Mouse (Mus musculus) midbrain, postnatal 0 days (tissue): ENCODE measurements around the gene Slc22a18. TPM values are rescaled to one million over a fixed set of nuclear protein-coding genes. Genes with fewer than 3 reads are reported as not detected.

Source experiments
- ATAC-seq: fragments of 200-750 bp; cut with Nextera tagmentation; 2 replicates; pipeline ENCODE4 v1.8.0; 2017; ENCODE audit warnings: moderate number of reproducible peaks, mild to moderate bottlenecking, moderate TSS enrichment, moderate library complexity; ENCODE audit not compliant: low FRiP score
- DNase-seq: peaks from one replicate; pipeline ENCODE4 v3.0.0-alpha.2; 2015; ENCODE audit warnings: low spot score
- H3K27ac ChIP-seq: fragments of 300-500 bp; sonication (generic); 2 replicates; pipeline ENCODE4 v1.5.1; 2014; ENCODE audit warnings: low read depth, mild to moderate bottlenecking, low read length, mixed read lengths
- H3K27me3 ChIP-seq: fragments of 300-500 bp; sonication (generic); 2 replicates; pipeline ENCODE4 v1.6.1; 2014; ENCODE audit warnings: low read length, control low read depth, mixed read lengths; ENCODE audit not compliant: insufficient read depth
- H3K36me3 ChIP-seq: fragments of 300-500 bp; sonication (generic); 2 replicates; pipeline ENCODE4 v1.6.1; 2014; ENCODE audit warnings: low read length, control low read depth, mixed read lengths; ENCODE audit not compliant: insufficient read depth
- H3K4me1 ChIP-seq: fragments of 300-500 bp; sonication (generic); 2 replicates; pipeline ENCODE4 v1.6.1; 2014; ENCODE audit warnings: mild to moderate bottlenecking, control low read depth, antibody characterized with exemption, low read length, mixed read lengths; ENCODE audit not compliant: insufficient read depth
- H3K4me2 ChIP-seq: fragments of 300-500 bp; sonication (generic); 2 replicates; pipeline ENCODE4 v1.6.1; 2014; ENCODE audit warnings: low read depth, mild to moderate bottlenecking, low read length, mixed read lengths; ENCODE audit not compliant: poor library complexity, severe bottlenecking
- H3K4me3 ChIP-seq: fragments of 300-500 bp; sonication (generic); 2 replicates; pipeline ENCODE4 v1.5.1; 2014; ENCODE audit warnings: low read depth, mild to moderate bottlenecking, low read length, moderate library complexity
- H3K9ac ChIP-seq: fragments of 300-500 bp; sonication (generic); replicated peaks from 2 replicates; pipeline ENCODE4 v1.6.1; 2014; ENCODE audit warnings: mild to moderate bottlenecking, low read length, moderate library complexity, mixed read lengths; ENCODE audit not compliant: poor library complexity, severe bottlenecking
- H3K9me3 ChIP-seq: fragments of 300-500 bp; sonication (generic); 2 replicates; pipeline ENCODE4 v1.6.1; 2016; ENCODE audit warnings: low read length, control low read depth
- CTCF ChIP-seq: IDR thresholded peaks from 2 replicates; pipeline ENCODE4 v1.5.1; 2016; ENCODE audit warnings: antibody characterized with exemption, mild to moderate bottlenecking
- WGBS: fragments of 180-500 bp; shearing (Covaris S2); extraction: QIAGEN DNeasy Blood & Tissue Kit; methylation state at CpG from one replicate; pipeline ENCODE4 v1.1.7; 2014; 5-methylcytosine and 5-hydroxymethylcytosine counted together
- polyA plus RNA-seq: library from polyadenylated mRNA; unstranded; fragments of >200 nt; fragmentation: Nextera tagmentation; extraction: Ambion mirVana; gene quantifications from 2 replicates; pipeline ENCODE4 v1.2.1, GENCODE M21; 2015
- total RNA-seq: library from RNA; depleted of rRNA; stranded (reverse); fragments of >200 nt; gene quantifications from 2 replicates; pipeline ENCODE4 v1.2.3, GENCODE M21; 2014

Slc22a18 gene
- total and polyA plus RNA-seq, 2 experiments from 2014 or later, result 0.33 to 0.86 TPM

DNA sequence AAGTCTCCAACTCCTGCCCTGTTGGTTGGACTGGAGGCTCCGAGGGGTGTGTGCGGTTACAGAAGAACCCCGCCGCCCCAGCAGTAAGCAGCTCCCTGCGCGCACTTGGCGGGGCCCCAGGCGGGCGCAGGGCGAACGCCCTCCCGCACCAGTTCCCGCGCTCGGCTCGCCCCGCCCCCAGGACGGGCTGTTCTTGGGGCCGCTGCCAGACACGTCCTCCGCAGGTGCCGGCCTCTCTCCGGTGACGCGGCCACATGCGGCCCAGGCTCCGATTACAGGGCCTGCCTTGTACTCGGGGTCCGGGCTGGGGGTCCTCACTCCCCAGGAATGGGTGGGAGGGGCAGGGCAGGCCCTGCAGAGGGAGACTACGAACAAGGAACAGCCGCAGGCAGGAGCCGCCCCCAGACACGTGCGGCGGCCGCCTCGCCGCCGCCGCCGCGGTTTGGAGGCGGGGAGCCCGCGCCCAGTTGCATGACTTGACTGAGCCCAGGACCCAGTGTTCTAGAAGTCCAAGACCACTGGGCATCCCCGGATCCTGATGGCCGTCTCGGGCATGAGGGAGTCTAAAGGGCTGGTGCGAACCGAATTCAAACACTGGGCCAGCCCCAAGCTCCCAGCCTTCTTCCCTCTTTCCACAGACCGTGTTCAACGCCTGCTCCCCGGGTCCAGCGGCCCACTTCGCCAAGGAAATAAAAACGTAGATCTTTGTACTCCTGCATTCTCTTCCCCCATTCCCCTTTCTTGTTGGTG, 8.6 kb upstream of the Slc22a18 start:
- H3K4me2 ChIP-seq, result peak overlapping the region; percentile 61
- TF ChIP-seq CTCF, result no peak
- peak; percentile 41 for DNase-seq
- no peak overlapping the region for H3K27ac ChIP-seq
- peak; percentile 28; the same call in 1 of the 2 replicates for ATAC-seq
- WGBS, result 30% methylated on average over 52 of the region's 56 CpGs
- H3K36me3 ChIP-seq, result no peaks in the 10 kb centered on the region
- H3K9ac ChIP-seq, result peak overlapping the region; percentile 50; the same call in 1 of the 2 replicates
- H3K4me1 ChIP-seq, result peaks cover 3% of the 10 kb centered on the region
- H3K9me3 ChIP-seq, result peaks cover 7% of the 10 kb centered on the region; the same call in 1 of the 2 replicates
- no peaks in the 10 kb centered on the region for H3K27me3 ChIP-seq
- peak overlapping the region; percentile 32 for H3K4me3 ChIP-seq

GRCm38 (mm10) chr7:143466099-143466677, 7.3 kb upstream of the Slc22a18 start:
- no peak overlapping the region for H3K9ac ChIP-seq
- peak; percentile 94 for TF ChIP-seq CTCF
- no peak overlapping the region for H3K4me3 ChIP-seq
- H3K27ac ChIP-seq, result no peak overlapping the region
- ATAC-seq (peak; percentile 41; the same call in 1 of the 2 replicates), DNase-seq (peak; percentile 79)
- no peaks in the 10 kb centered on the region for H3K9me3 ChIP-seq
- no peak overlapping the region for H3K4me2 ChIP-seq
- WGBS, result 36% methylated on average over 14 of the region's 14 CpGs
- H3K27me3 ChIP-seq, result no peaks in the 10 kb centered on the region
- H3K36me3 ChIP-seq, result no peaks in the 10 kb centered on the region
- peaks cover 3% of the 10 kb centered on the region for H3K4me1 ChIP-seq

DNA sequence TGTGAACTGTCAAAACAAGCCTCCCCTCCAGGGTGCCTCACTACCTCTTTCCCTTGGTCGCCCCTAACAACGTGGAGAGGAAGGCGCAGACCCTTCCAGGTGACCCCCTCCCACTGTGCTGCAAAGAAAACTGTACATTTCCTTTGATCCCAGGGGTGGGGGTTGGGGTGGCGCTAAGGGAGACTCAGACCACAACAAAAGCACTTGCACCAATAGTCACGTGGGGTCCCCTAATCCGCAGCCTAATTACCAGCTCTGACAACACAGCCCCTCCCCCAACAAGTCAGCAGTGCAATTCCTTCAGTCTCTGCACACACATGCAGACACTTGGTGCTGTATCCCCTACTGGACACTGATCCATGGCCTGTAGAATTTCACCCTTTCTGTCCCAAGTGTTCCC, 5.8 kb upstream of the Slc22a18 start:
- Histone ChIP-seq H3K4me1 (peaks cover 3% of the 10 kb centered on the region), H3K27ac (no peak overlapping the region), H3K9me3 (no peaks in the 10 kb centered on the region), H3K9ac (no peak overlapping the region), H3K36me3 (no peaks in the 10 kb centered on the region), H3K27me3 (no peaks in the 10 kb centered on the region), H3K4me3 (no peak overlapping the region), H3K4me2 (no peak overlapping the region)
- 7% methylated on average over 6 of the region's 6 CpGs for WGBS
- no peak for TF ChIP-seq CTCF
- ATAC-seq (no peak), DNase-seq (no peak)

GRCm38 (mm10) chr7:143469946-143470345, 3.6 kb upstream of the Slc22a18 start:
- H3K36me3 ChIP-seq, result no peaks in the 10 kb centered on the region
- TF ChIP-seq CTCF, result peak; percentile 94
- peak; percentile 10; the same call in 1 of the 2 replicates for ATAC-seq

GRCm38 (mm10) chr7:143474811-143475210, 1.3 kb downstream of the Slc22a18 start:
- no peaks in the 10 kb centered on the region for H3K36me3 ChIP-seq
- H3K27ac ChIP-seq, result no peak overlapping the region
- no peaks in the 10 kb centered on the region for H3K27me3 ChIP-seq
- H3K9ac ChIP-seq, result no peak overlapping the region
- no peaks in the 10 kb centered on the region for H3K9me3 ChIP-seq
- no peak for DNase-seq
- H3K4me2 ChIP-seq, result no peak overlapping the region
- no peak for ATAC-seq
- H3K4me1 ChIP-seq, result no peaks in the 10 kb centered on the region
- no peak for TF ChIP-seq CTCF
- no peak overlapping the region for H3K4me3 ChIP-seq
- WGBS, result 27% methylated on average over 10 of the region's 10 CpGs

More at GRCm38 (mm10) chr7:143469946-143470345, 3.6 kb upstream of the Slc22a18 start:
- H3K27me3 ChIP-seq, result no peaks in the 10 kb centered on the region
- peaks cover 3% of the 10 kb centered on the region for H3K4me1 ChIP-seq
- H3K4me3 ChIP-seq, result no peak overlapping the region
- DNase-seq, result peak; percentile 87
- H3K9ac ChIP-seq, result no peak overlapping the region
- H3K9me3 ChIP-seq, result no peaks in the 10 kb centered on the region
- H3K4me2 ChIP-seq, result no peak overlapping the region
- WGBS, result 18% methylated on average over 8 of the region's 8 CpGs
- no peak overlapping the region for H3K27ac ChIP-seq

GRCm38 (mm10) chr7:143475876-143476275, 2.3 kb downstream of the Slc22a18 start:
- Histone ChIP-seq H3K27ac (no peak overlapping the region), H3K9me3 (no peaks in the 10 kb centered on the region), H3K4me3 (no peak overlapping the region), H3K4me1 (no peaks in the 10 kb centered on the region), H3K36me3 (no peaks in the 10 kb centered on the region), H3K4me2 (no peak overlapping the region), H3K27me3 (peaks cover 2% of the 10 kb centered on the region; the same call in 1 of the 2 replicates), H3K9ac (no peak overlapping the region)
- WGBS, result 82% methylated on average over 11 of the region's 11 CpGs
- no peak for ATAC-seq
- DNase-seq, result no peak
- TF ChIP-seq CTCF, result no peak
